Mouse (Mus musculus) spleen, adult 2 months (tissue): ENCODE results near the gene Ppil1. TPM values are rescaled to one million over a fixed set of nuclear protein-coding genes. Genes with fewer than 3 reads are reported as not detected.
"Not testable (repeated sequence)": the region's sequence is repeated elsewhere in the genome, so short reads cannot be mapped to it uniquely, and the experiment has no call there.

Experiments used
- DNase-seq, 2 experiments: peaks; one replicate each; pipeline versions ENCODE4 v3.0.0 to v3.0.0-alpha.2; 2012 to 2021; ENCODE audit warnings: low spot score in 2 of 2, low read depth in 1 of 2
- H3K27ac ChIP-seq: fragments of 200-500 bp; 2 replicates; pipeline ENCODE4 v1.5.1; 2012; ENCODE audit warnings: low read length, inconsistent platforms; ENCODE audit not compliant: insufficient read depth
- H3K27me3 ChIP-seq: fragments of 200-500 bp; 2 replicates; pipeline ENCODE4 v1.6.1; 2012; ENCODE audit warnings: mild to moderate bottlenecking, moderate library complexity, low read length, inconsistent platforms; ENCODE audit not compliant: control insufficient read depth, insufficient read depth
- H3K36me3 ChIP-seq: fragments of 200-500 bp; 2 replicates; pipeline ENCODE4 v1.6.1; 2012; ENCODE audit warnings: mild to moderate bottlenecking, low read length, inconsistent platforms; ENCODE audit not compliant: control insufficient read depth, insufficient read depth
- H3K4me1 ChIP-seq: fragments of 200-500 bp; 2 replicates; pipeline ENCODE4 v1.6.1; 2011; ENCODE audit warnings: inconsistent platforms; ENCODE audit not compliant: control insufficient read depth, insufficient read depth, insufficient read length
- H3K4me3 ChIP-seq: fragments of 200-500 bp; 2 replicates; pipeline ENCODE4 v1.5.1; 2011; ENCODE audit warnings: mild to moderate bottlenecking, inconsistent platforms; ENCODE audit not compliant: insufficient read depth, insufficient read length; ENCODE audit errors: extremely low read depth
- CTCF ChIP-seq: fragments of 200-500 bp; IDR thresholded peaks from 2 replicates; pipeline ENCODE4 v1.5.1; 2011; ENCODE audit warnings: mild to moderate bottlenecking, inconsistent platforms; ENCODE audit not compliant: insufficient read depth, insufficient read length, insufficient replicate concordance; ENCODE audit errors: extremely low read depth
- POLR2A ChIP-seq: fragments of 200-500 bp; IDR thresholded peaks from 2 replicates; pipeline ENCODE4 v1.6.1; 2011; ENCODE audit warnings: low read depth, low read length, inconsistent platforms
- WGBS: fragments of 180-500 bp; shearing (Covaris S2); methylation state at CpG from one replicate; pipeline ENCODE4 v1.1.7; 2018; 5-methylcytosine and 5-hydroxymethylcytosine counted together
- polyA plus RNA-seq: library from polyadenylated mRNA; depleted of rRNA; stranded (reverse); fragments of >200 nt; gene quantifications from 2 replicates; pipeline ENCODE4 v1.2.3, GENCODE M21; 2012

Ppil1 gene
- polyA plus RNA-seq, 1 experiment = 24.8 TPM

DNA sequence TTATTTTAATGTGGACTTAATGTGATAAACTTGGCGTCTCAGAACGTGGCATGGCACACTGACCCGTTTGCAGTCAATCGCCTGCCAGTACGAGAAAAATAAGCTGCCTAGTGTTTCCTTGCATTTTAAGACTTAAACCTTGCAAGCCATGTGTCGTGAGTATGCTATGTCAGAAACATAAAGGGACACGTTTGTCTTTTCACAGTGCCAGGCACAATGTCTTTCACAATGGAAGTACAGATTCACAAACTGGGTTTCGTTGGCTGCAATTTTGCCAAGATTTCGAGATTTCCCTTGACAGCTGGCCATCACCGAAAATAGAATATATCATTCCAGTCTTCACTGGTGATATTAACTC lies 5.3 kb upstream of the Ppil1 start:
- H3K27ac ChIP-seq = peak overlapping the region; percentile 92
- peak overlapping the region; percentile 71 for H3K4me3 ChIP-seq
- no peak for TF ChIP-seq CTCF
- no peak for DNase-seq
- WGBS = 10% methylated on average over 10 of the region's 10 CpGs
- H3K27me3 ChIP-seq = no peaks in the 10 kb centered on the region
- peaks cover 7% of the 10 kb centered on the region; the same call in 1 of the 2 replicates for H3K4me1 ChIP-seq
- H3K36me3 ChIP-seq = no peaks in the 10 kb centered on the region

DNA sequence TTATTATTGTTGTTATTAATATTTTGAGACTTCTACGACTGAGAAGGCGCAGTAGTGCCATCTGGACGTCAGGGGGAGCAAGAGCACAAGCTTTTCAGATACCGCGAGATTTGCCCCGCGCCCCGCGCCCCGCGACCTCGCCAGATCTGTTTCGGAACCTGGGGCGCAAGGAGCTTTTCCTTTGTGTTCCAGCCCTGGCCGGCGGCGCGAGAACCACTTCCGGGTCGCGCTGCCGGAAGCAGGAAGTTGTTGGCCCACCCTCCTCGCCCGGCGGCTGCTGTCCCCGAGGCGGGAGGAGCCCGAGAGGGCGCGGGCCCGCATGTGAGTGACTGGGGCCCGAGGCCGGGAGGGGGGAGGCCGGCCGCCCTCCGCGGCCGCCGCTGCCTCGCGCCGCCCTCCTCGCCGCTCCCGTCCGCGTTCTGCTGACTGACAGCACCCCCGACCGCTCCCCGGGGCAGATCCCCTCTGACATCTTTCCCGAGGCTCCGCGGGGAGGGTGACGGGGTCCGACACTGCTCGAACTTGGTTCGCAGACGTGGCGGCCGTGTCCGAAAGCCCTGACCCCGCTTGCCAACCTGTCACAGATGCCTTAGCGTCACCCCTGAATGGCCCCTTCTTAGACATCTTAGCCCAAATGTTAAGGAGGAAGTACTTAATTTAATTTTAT lies 4.8 kb upstream of the Ppil1 start, which contains the start of gene BC004004:
TSS of gene BC004004 (plus strand) at position 107 of the 667 bp plus-strand sequence.
- H3K4me1 ChIP-seq = peaks cover 7% of the 10 kb centered on the region; the same call in 1 of the 2 replicates
- H3K27ac ChIP-seq = peak within 1 kb of the TSS; percentile 92
- peak within 1 kb of the TSS; percentile 71 for H3K4me3 ChIP-seq
- WGBS = under 1% methylated on average over 43 of the region's 63 CpGs
- H3K27me3 ChIP-seq = no peaks in the 10 kb centered on the region
- peak; percentile 89 to 92 for DNase-seq
- TF ChIP-seq POLR2A (peak; percentile 60), CTCF (peak; percentile 61; the same call in 1 of the 2 replicates)
- no peaks in the 10 kb centered on the region for H3K36me3 ChIP-seq

DNA sequence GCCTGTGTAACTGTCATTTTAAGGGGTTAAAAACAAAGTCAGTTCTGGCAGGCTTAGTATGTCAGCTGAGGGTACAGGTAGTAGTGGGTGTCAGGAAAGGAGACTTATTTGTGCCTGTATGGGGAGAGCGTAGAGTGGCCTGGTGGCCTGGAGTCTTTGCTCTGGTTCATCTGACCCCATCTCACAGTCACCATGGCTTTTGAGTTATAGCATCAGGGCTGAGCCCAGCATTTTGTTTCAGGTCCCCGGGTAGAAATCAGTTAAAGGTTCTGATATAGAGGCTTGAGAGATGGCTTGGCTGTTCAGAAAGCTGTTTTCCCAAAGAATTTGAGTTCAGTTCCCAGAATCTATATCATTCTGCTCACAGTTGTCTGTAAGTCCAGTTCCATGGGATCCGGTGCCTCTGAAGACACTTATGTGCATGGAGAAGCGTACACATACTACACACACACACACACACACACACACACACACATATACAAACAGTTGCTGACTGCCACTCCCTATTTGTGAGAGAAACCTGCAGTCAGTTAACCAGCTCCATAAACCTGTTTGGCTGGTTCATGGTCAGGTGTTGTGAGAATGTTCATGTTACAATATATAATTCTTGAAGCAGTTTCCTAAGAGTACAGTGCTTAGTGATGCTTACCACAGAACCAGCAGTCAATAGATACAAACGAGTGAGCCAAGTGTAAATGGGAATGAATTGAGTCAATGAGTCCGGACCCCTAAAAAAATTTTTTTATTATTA lies 4.1 kb upstream of the Ppil1 start:
- Histone ChIP-seq H3K4me3 (no peak overlapping the region), H3K4me1 (peaks cover 7% of the 10 kb centered on the region; the same call in 1 of the 2 replicates)
- WGBS = 61% methylated on average over 6 of the region's 6 CpGs

DNA sequence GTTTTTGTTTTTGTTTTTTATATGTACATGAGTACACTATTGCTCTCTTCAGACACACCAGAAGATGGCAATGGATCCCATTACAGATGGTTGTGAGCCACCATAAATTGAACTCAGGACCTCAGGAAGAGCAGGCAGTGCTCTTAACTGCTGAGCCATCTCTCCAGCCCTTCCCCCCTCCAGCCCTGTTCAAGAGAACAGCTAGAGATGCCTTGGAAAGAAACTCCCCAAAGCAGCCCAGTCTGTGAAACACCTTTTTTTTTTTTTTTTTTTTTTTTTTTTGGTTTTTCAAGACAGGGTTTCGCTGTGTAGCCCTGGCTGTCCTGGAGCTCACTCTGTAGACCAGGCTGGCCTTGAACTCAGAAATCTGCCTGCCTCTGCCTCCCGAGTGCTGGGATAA lies 3.1 kb upstream of the Ppil1 start:
- 92% methylated on average over 2 of the region's 2 CpGs for WGBS
- not testable (repeated sequence) for H3K4me3 ChIP-seq, H3K27ac ChIP-seq, H3K27me3 ChIP-seq, DNase-seq, H3K36me3 ChIP-seq
- H3K4me1 ChIP-seq = peaks cover 12% of the 10 kb centered on the region; the same call in 1 of the 2 replicates

More for the DNA sequence above, 4.1 kb upstream of the Ppil1 start:
- DNase-seq = no peak
- Histone ChIP-seq H3K27ac (no peak overlapping the region), H3K36me3 (no peaks in the 10 kb centered on the region), H3K27me3 (no peaks in the 10 kb centered on the region)
- TF ChIP-seq POLR2A = no peak
- no peak for TF ChIP-seq CTCF

DNA sequence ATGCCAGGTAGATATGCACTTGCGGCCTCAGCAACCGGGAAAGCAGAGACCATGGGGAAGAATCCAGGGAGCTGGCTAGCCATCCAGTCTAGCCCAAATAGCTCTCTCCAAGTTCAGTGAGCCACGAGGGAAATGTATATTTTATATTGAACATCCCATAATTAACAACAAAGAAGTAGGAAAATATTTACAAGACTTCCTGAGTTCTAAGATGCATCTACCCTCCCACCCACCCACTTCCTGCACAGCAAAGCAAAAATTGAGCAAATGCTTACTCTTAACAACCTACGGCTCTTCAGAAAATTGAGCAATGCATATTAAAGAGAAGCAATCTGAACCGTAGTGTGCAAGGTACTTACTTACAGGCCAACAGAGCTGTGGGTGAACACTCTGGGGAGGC lies 774 bp upstream of the Ppil1 start:
- peaks cover 17% of the 10 kb centered on the region; the same call in 1 of the 2 replicates for H3K4me1 ChIP-seq
- 37% methylated on average over 5 of the region's 5 CpGs for WGBS
- H3K4me3 ChIP-seq = no peak overlapping the region
- peaks cover 7% of the 10 kb centered on the region; the same call in 1 of the 2 replicates for H3K36me3 ChIP-seq
- no peak for TF ChIP-seq CTCF
- no peak for TF ChIP-seq POLR2A
- no peak for DNase-seq
- H3K27me3 ChIP-seq = no peaks in the 10 kb centered on the region
- peak overlapping the region; percentile 86 for H3K27ac ChIP-seq

DNA sequence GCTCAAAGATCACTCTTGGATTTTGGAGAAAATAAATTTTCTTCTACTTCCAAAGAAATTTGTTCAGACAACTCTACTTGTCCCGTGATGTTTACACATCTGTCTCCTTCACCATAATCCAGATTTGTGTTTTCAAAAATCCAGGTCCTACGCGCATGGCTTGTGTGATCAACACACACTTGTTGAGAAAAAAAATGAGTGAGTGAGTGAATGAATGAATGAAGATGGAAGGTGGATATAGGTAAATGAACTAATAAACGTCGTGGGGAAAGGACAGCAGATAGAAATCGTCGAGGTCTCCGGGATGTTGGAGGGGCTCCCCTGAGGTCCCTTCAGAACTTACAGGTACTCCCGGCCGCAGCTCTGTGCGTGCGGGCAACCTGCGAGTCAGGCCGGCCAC lies 569 bp downstream of the Ppil1 start:
- H3K36me3 ChIP-seq = peaks cover 8% of the 10 kb centered on the region; the same call in 1 of the 2 replicates
- no peak for DNase-seq
- under 1% methylated on average over 14 of the region's 14 CpGs for WGBS
- peaks cover 16% of the 10 kb centered on the region; the same call in 1 of the 2 replicates for H3K4me1 ChIP-seq
- no peaks in the 10 kb centered on the region for H3K27me3 ChIP-seq
- peak overlapping the region; percentile 86; the same call in 1 of the 2 replicates for H3K27ac ChIP-seq
- TF ChIP-seq CTCF (no peak), POLR2A (no peak)
- peak overlapping the region; percentile 76 for H3K4me3 ChIP-seq

DNA sequence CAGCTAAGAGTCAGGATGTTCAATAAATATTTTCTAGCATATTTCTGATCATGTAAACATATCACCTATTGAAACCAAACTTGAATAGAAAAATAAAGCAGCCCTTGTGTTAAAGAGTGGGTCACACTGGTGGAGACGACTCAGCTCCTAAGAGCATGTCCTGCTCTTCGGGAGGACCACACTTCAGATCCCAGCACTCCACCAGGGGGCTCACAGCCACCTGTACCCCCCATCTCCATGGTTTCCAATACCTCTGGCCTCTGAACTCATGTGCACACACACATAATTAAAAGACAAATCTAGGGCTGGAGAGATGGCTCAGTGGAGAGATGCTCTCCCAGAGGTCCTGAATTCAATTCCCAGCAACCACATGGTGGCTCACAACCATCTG lies 1.7 kb downstream of the Ppil1 start:
- Histone ChIP-seq H3K4me3 (no peak overlapping the region), H3K27me3 (no peaks in the 10 kb centered on the region), H3K36me3 (peaks cover 14% of the 10 kb centered on the region; the same call in 1 of the 2 replicates), H3K4me1 (peaks cover 16% of the 10 kb centered on the region; the same call in 1 of the 2 replicates), H3K27ac (no peak overlapping the region)
- no peak for DNase-seq
- no peak for TF ChIP-seq CTCF
- TF ChIP-seq POLR2A = no peak
- WGBS = 15% methylated on average over 2 of the region's 2 CpGs
